Mouse (Mus musculus): ENCODE measurements around the gene Srd5a3. TPM values are rescaled to one million over a fixed set of nuclear protein-coding genes. Genes with fewer than 3 reads are reported as not detected.

The Srd5a3 gene
- total RNA-seq, 4 experiments from 2014 or later: 29.6 to 34.8 (median 32.8) TPM

- DNase-seq: no peak
These were observed 53.0 kb downstream of the Srd5a3 start for GRCm38 (mm10) chr5:76193075-76193474.

GRCm38 (mm10) chr5:76194377-76194945 is 54.4 kb downstream of the Srd5a3 start:
- no peak for DNase-seq

GRCm38 (mm10) chr5:76199346-76199745 is 59.3 kb downstream of the Srd5a3 start:
- peak; percentile 25 for DNase-seq

GRCm38 (mm10) chr5:76203171-76203570 is 63.1 kb downstream of the Srd5a3 start:
- DNase-seq: no peak

Other genes with a start within 250 kb of the Srd5a3 start
- gene Kdr, start 161.8 kb upstream of the Srd5a3 start, total RNA-seq (2022): 100 to 1,000 TPM in 2 of 4 experiments, 10 to 100 TPM in 2; 75.8 to 125 (median 99.9) TPM
- gene Tmem165, start 43.6 kb downstream of the Srd5a3 start, total RNA-seq (2022): 10 to 100 TPM; 35.7 to 53.4 (median 42.6) TPM
- gene Clock, start 164.5 kb downstream of the Srd5a3 start, total RNA-seq (2022): 10 to 100 TPM; 34.7 to 45.4 (median 43.5) TPM
- gene Pdcl2, start 190.9 kb downstream of the Srd5a3 start, total RNA-seq (2022): not detected
- not detected for gene Nmu, start 223.5 kb downstream of the Srd5a3 start, total RNA-seq (2022)

Data from adrenal gland, adult 8-10 months (tissue).